Mouse (Mus musculus) frontal cortex, adult (tissue): Measurements from ENCODE around the gene Hs6st1.

Experiments used
- ATAC-seq: cut with Nextera tagmentation; 2 replicates; pipeline ENCODE4 v1.9.2; 2017; ENCODE audit warnings: mild to moderate bottlenecking, moderate library complexity, mixed read lengths; ENCODE audit not compliant: low TSS enrichment

Gene Hs6st1

DNA sequence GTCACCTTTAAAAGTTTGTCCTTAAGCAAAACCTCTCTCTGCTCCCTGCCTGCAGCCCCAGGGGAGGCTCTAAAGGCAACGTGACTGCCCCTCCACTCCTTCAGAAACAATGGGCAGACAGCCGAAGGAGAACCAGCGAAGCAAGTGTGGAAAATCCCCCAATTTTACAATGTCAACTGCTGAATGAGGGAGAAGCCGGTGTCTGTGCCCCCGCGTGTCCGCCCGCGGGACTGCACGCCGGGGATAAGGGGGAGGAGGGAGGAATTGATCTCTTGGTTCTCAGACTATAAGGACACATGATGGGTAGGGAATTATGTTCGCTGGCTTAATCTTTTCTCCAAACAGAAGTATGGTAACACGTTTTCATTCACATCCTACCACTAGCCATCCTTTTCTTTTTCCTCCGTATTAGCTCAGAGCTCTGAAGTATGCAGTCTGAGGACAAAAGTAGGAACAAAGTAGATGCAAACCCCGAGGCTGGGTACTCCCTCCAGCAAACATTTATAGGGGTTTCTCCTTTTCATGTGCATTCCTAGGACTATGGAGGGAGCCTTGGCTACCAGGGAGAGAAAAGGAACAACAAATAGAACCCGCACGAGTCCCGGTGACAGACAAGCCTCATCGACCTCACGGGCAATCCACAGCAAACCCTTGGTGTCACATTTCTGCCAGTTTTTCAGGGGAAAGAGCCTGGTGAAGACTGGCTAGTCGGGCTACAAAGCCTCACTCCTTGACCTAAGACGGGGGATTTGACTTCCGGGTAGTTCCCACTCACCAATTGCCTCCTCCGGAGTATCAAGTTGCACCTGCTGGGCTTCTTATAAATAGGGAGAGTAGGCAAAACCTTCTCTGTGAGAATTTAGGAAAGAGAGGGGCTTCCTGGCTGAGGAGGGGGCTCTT is 3.1 kb upstream of the Hs6st1 start:
- peak; percentile 74 for ATAC-seq

- ATAC-seq, result no peak
Observed at GRCm38 (mm10) chr1:36065761-36066150, 2.4 kb upstream of the Hs6st1 start.

GRCm38 (mm10) chr1:36066216-36066980 is 1.8 kb upstream of the Hs6st1 start:
- no peak for ATAC-seq

- ATAC-seq, result no peak
Observed at GRCm38 (mm10) chr1:36067201-36067600, 999 bp upstream of the Hs6st1 start.

DNA sequence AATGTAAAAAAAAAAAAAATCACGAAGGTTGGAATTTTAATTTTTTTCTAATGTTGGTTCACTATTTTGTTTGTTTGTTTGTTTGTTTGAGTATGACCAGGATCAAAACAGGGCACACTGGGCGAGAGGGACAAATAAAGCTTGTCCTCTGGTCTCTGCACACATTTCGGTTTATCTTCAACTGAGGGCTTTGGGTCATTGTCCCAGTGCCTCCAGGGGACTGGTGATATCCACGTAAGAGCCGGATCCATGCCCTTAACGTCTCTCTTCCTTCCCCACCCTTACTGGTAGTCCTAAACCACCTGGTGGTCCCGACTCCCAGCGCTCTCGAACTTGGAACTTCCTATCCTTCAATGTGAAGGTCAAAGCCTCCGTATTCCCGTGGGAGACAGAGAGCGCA is 589 bp upstream of the Hs6st1 start:
- no peak for ATAC-seq

DNA sequence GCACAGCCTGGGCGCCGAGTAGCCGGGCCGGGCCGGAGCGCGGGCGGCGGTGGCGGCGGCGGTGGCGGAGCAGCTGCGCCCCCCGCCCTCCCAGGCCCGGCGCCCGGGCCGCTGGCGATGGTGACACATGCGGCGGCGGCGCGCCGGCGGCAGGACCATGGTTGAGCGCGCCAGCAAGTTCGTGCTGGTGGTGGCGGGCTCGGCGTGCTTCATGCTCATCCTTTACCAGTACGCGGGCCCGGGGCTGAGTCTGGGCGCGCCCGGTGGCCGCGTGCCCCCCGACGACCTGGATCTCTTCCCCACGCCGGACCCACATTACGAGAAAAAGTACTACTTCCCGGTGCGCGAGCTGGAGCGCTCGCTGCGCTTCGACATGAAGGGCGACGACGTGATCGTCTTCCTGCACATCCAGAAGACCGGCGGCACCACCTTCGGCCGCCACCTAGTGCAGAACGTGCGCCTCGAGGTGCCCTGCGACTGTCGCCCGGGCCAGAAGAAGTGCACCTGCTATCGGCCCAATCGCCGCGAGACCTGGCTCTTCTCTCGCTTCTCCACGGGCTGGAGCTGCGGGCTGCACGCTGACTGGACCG is 426 bp downstream of the Hs6st1 start:
- peak; percentile 6; the same call in 1 of the 2 replicates for ATAC-seq

GRCm38 (mm10) chr1:36069291-36069771 is 1.1 kb downstream of the Hs6st1 start:
- ATAC-seq, result no peak

DNA sequence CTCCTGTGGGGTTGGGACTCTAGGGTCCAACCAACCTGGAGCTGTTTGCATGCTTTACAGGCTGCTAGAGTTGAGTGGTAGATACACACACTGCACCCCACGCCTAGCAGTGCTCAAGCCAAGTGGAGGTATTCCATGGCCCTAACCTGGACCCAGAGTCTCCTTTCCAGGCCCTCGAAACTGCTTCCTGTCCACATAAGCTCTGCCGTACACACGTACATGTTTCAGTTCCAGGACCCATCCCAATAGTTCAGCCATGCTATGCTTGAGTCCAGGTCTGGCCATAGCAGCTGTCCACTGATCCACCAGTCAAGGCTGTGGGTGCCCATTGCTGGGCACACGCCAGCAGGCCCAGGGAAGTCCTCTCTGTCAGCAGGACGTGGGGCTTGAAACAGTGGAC is 2.0 kb downstream of the Hs6st1 start:
- ATAC-seq, result no peak

DNA sequence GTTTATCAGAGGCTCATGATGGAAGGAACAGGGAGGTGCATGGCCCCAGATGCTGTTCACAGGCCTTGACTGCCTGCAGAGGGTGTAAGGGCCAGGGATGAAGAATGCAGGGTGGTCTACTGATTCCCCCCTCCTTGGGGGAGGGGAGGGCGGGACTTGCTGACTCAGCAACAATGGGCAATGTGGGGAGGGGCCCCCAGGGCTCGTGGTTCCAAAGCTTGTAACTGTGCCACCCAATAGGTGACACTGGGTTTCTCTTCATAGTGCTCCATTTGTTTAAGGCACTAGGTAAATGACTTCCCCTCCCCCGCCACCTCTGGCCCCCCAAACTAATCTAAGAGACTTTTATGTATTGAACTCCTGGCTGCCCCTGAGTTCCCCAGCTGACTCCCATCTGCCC is 2.5 kb downstream of the Hs6st1 start:
- ATAC-seq, result no peak

GRCm38 (mm10) chr1:36071176-36071575 is 3.0 kb downstream of the Hs6st1 start:
- ATAC-seq, result no peak

DNA sequence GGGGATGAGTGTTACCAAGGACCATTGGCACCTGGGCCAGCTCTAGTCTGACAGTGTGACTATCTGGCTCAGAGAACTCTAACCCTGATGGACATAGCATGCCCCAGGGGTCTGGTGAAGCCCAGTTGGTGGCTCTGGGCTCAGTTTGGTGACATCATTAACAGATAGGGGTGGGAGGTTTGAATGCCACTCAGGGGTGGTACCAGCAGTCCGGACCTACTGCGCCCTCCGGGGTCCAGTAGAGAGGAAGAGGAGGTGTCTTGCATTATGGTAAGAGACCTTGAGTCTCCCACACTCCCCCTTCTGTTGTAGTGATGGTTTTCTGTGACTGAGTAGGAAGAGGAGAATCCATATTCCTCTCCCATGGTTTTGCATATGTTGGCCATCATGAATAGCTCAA is 3.4 kb downstream of the Hs6st1 start:
- no peak for ATAC-seq

GRCm38 (mm10) chr1:36072588-36073556 is 4.7 kb downstream of the Hs6st1 start:
- no peak for ATAC-seq

- no peak for ATAC-seq
Observed at GRCm38 (mm10) chr1:36073566-36073965, 5.4 kb downstream of the Hs6st1 start.

- ATAC-seq, result no peak
Observed at GRCm38 (mm10) chr1:36074197-36074596, 6.0 kb downstream of the Hs6st1 start.

DNA sequence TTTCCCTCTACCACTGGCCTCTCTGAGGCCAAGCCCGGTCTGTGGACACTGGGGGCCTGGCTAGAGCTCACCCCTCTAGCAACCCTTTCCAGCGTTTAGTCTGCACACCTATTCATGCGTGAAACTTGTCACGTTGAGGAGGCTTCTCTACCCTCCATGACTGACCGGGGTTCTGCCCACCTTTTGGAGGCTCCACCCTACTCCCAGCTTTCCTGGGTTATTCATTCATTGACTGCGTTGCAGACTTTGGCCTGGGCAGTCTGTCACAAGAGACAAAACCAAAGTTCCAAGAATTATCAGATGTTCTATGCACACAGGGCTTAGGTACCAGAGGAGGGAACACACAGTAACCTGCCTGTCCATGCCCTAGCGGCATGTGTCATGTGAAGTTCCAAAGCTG is 6.8 kb downstream of the Hs6st1 start:
- ATAC-seq, result no peak

- ATAC-seq, result no peak
Observed at GRCm38 (mm10) chr1:36075652-36076051, 7.5 kb downstream of the Hs6st1 start.

DNA sequence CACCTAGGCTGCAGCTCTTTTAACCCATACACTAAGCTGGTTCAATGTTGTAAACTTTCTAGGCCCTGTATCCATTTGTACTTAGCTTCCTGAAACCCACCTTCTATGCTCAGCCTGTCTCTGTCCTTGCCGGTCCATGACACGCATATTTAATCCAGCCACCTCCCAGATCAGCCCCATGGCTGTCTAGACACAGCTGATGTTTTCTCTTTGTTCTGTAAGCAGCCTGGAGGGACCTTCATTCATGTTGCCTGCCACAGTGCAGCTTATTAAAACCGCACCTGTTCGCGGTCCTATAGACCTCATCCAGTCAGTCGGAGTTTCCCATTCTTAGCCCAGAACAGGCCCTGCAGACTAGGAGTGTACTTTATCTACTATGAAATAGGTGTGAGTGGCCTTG is 8.9 kb downstream of the Hs6st1 start:
- ATAC-seq, result no peak

- no peak for ATAC-seq
Observed at GRCm38 (mm10) chr1:36078250-36078649, 10.1 kb downstream of the Hs6st1 start.

DNA sequence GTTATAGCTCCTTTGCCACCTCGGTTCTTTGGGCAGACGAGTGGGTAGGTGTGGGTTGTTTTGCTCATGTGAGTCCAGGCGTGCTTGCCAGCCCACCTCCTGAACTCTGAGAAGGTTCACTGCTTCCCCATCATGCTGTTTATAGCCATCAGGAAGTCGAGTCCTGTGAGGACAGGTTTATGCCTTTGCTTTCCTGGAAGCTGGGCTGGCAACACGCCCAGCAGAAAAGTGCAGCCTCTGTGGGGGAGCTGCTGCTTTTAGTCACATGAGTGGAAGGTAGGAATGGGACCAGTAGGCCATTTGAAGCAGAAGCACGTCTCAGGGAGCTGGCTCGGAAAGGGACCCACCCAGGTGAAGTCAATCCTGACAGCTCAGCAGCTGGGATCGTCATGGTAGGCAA is 11.5 kb downstream of the Hs6st1 start:
- no peak for ATAC-seq

GRCm38 (mm10) chr1:36080974-36081373 is 12.8 kb downstream of the Hs6st1 start:
- no peak for ATAC-seq

- no peak for ATAC-seq
Observed at GRCm38 (mm10) chr1:36082184-36082583, 14.0 kb downstream of the Hs6st1 start.
